Mouse (Mus musculus) embryonic fibroblast, embryonic 13.5 days (primary cell): ENCODE results near the gene St3gal3.

Experiments
- CTCF ChIP-seq: IDR thresholded peaks from 2 replicates; pipeline ENCODE4 v1.5.1; 2011; ENCODE audit warnings: mild to moderate bottlenecking, control low read depth, low read length, moderate library complexity, borderline replicate concordance; ENCODE audit not compliant: insufficient read depth
- POLR2A ChIP-seq: IDR thresholded peaks from 2 replicates; pipeline ENCODE4 v1.6.1; 2011; ENCODE audit warnings: low read depth, mild to moderate bottlenecking, control low read depth, low read length, moderate library complexity

- no peak for TF ChIP-seq POLR2A
- no peak for TF ChIP-seq CTCF
These were observed 6.8 kb upstream of the St3gal3 start for GRCm38 (mm10) chr4:118141511-118141910.
